In genomic region chr1:162092899-162093659, GRCm38 (mm10) we compare ENCODE assay signal across 11 mouse cellular contexts.
DNase-seq lines count a peak whose midpoint lies in the region; ATAC-seq and TF ChIP-seq lines count a peak whose summit lies in the region.
"Had no signal": no experiment of that assay in that cellular context is flagged by ENCODE, and none has a peak within 500 bp of the region (broad histone marks: within the 10 kb centered on the region; RNA-seq: fewer than 3 reads in every experiment).

No protein-coding gene starts in this region.

- H3K36me3 ChIP-seq in liver, postnatal 0 days (replicated peaks; ENCODE audit: insufficient read depth, low read length): no peaks in the 10 kb centered on the region
- H3K36me3 ChIP-seq in liver, embryonic 11.5 days (ENCODE audit: control insufficient read depth, insufficient read depth, low read length): no peaks in the 10 kb centered on the region
- no peaks in the 10 kb centered on the region for H3K36me3 ChIP-seq in heart, embryonic 14.5 days (ENCODE audit: control insufficient read depth, insufficient read depth, low read length)
- H3K36me3 ChIP-seq in stomach, embryonic 15.5 days: no peaks in the 10 kb centered on the region
- no peaks in the 10 kb centered on the region for H3K36me3 ChIP-seq in forebrain, embryonic 10.5 days (replicated peaks)
- no peaks in the 10 kb centered on the region for H3K36me3 ChIP-seq in hindbrain, embryonic 13.5 days
- H3K36me3 ChIP-seq: neural tube, embryonic 12.5 days had no signal

- no peak overlapping the region for H3K4me3 ChIP-seq in liver, postnatal 0 days (ENCODE audit: low read depth, low read length)
- no peak overlapping the region for H3K4me3 ChIP-seq in liver, embryonic 11.5 days (ENCODE audit: low read depth, low read length)
- H3K4me3 ChIP-seq in heart, embryonic 14.5 days (ENCODE audit: control insufficient read depth in 1 of 2, insufficient read depth in 1 of 2, low read depth in 1 of 2, low read length in 2 of 2): no peak overlapping the region
- H3K4me3 ChIP-seq in stomach, embryonic 15.5 days (replicated peaks): no peak overlapping the region
- H3K4me3 ChIP-seq in forebrain, embryonic 10.5 days: no peak overlapping the region
- no peak overlapping the region for H3K4me3 ChIP-seq in hindbrain, embryonic 13.5 days
- H3K4me3 ChIP-seq: forebrain, embryonic 13.5 days; neural tube, embryonic 12.5 days had no signal

- no peak for TF ChIP-seq CTCF in liver, postnatal 0 days (IDR thresholded peaks at IDR 0.05; ENCODE audit: low read depth)

- H3K4me2 ChIP-seq in liver, postnatal 0 days (ENCODE audit: low read depth, low read length): no peak overlapping the region
- H3K4me2 ChIP-seq in liver, embryonic 11.5 days: no peak overlapping the region
- H3K4me2 ChIP-seq in heart, embryonic 14.5 days (ENCODE audit: low read length): no peak overlapping the region
- H3K4me2 ChIP-seq in stomach, embryonic 15.5 days: no peak overlapping the region
- H3K4me2 ChIP-seq in hindbrain, embryonic 13.5 days: no peak overlapping the region
- H3K4me2 ChIP-seq: forebrain, embryonic 13.5 days; neural tube, embryonic 12.5 days had no signal

- DNase-seq in gastrocnemius, postnatal 25 days: peak; percentile 18
- no peak for DNase-seq in gastrocnemius, postnatal 36 days
- DNase-seq in liver, postnatal 0 days: no peak
- DNase-seq in liver, embryonic 11.5 days (ENCODE audit: low spot score): no peak
- no peak for DNase-seq in forebrain, embryonic 10.5 days (ENCODE audit: extremely low spot score, low spot score)
- DNase-seq: right cerebral cortex, adult 18-20 months had no signal

- H3K27ac ChIP-seq in liver, postnatal 0 days (ENCODE audit: low read depth): no peak overlapping the region
- H3K27ac ChIP-seq in liver, embryonic 11.5 days (ENCODE audit: low read depth, low read length): no peak overlapping the region; the same call in 1 of the 2 replicates
- H3K27ac ChIP-seq in heart, embryonic 14.5 days (replicated peaks in 1 of 2; ENCODE audit: control insufficient read depth in 1 of 2, insufficient read depth in 1 of 2, low read depth in 2 of 2, low read length in 2 of 2): 0 out of 4 replicates have a peak overlapping the region, but pooled peaks have one; percentile 19 to 20
- peak overlapping the region; percentile 10; the same call in 1 of the 2 replicates for H3K27ac ChIP-seq in stomach, embryonic 15.5 days
- no peak overlapping the region for H3K27ac ChIP-seq in forebrain, embryonic 10.5 days
- no peak overlapping the region for H3K27ac ChIP-seq in hindbrain, embryonic 13.5 days
- H3K27ac ChIP-seq: forebrain, embryonic 13.5 days; neural tube, embryonic 12.5 days had no signal

- TF ChIP-seq EP300 in liver, postnatal 0 days (IDR thresholded peaks at IDR 0.05; ENCODE audit: low read depth): no peak

- no peaks in the 10 kb centered on the region for H3K4me1 ChIP-seq in liver, postnatal 0 days (ENCODE audit: insufficient read depth)
- H3K4me1 ChIP-seq in liver, embryonic 11.5 days (replicated peaks; ENCODE audit: control insufficient read depth, insufficient read depth, low read length): no peaks in the 10 kb centered on the region
- H3K4me1 ChIP-seq in heart, embryonic 14.5 days (ENCODE audit: control insufficient read depth in 2 of 2, insufficient read depth in 2 of 2, low read length in 2 of 2): peaks cover 2 to 3% of the 10 kb centered on the region in 2 experiments; a peak in 2 of 4 replicates
- no peaks in the 10 kb centered on the region for H3K4me1 ChIP-seq in stomach, embryonic 15.5 days
- no peaks in the 10 kb centered on the region for H3K4me1 ChIP-seq in forebrain, embryonic 10.5 days
- H3K4me1 ChIP-seq in hindbrain, embryonic 13.5 days (replicated peaks): no peaks in the 10 kb centered on the region
- H3K4me1 ChIP-seq: forebrain, embryonic 13.5 days; neural tube, embryonic 12.5 days had no signal

- no peak overlapping the region for H3K9ac ChIP-seq in liver, postnatal 0 days (replicated peaks)
- H3K9ac ChIP-seq in liver, embryonic 11.5 days (ENCODE audit: low read depth, low read length): no peak overlapping the region
- H3K9ac ChIP-seq in heart, embryonic 14.5 days (ENCODE audit: low read length): no peak overlapping the region
- H3K9ac ChIP-seq in stomach, embryonic 15.5 days: no peak overlapping the region
- no peak overlapping the region for H3K9ac ChIP-seq in hindbrain, embryonic 13.5 days
- H3K9ac ChIP-seq: forebrain, embryonic 13.5 days; neural tube, embryonic 12.5 days had no signal

- WGBS in liver, postnatal 0 days (ENCODE audit: insufficient replicate concordance): 65% methylated on average over 3 of the region's 3 CpGs
- WGBS in liver, embryonic 11.5 days: 85% methylated on average over 3 of the region's 3 CpGs
- 78% methylated on average over 3 of the region's 3 CpGs for WGBS in heart, embryonic 14.5 days
- 63% methylated on average over 3 of the region's 3 CpGs for WGBS in stomach, embryonic 15.5 days
- 89% methylated on average over 3 of the region's 3 CpGs for WGBS in forebrain, embryonic 10.5 days
- 82% methylated on average over 3 of the region's 3 CpGs for WGBS in hindbrain, embryonic 13.5 days

- no peaks in the 10 kb centered on the region for H3K9me3 ChIP-seq in liver, postnatal 0 days (ENCODE audit: low read length)
- H3K9me3 ChIP-seq in liver, embryonic 11.5 days (ENCODE audit: control insufficient read depth, low read length): no peaks in the 10 kb centered on the region
- peaks cover 3% of the 10 kb centered on the region; the same call in 1 of the 2 replicates for H3K9me3 ChIP-seq in heart, embryonic 14.5 days (ENCODE audit: control insufficient read depth, low read length)
- H3K9me3 ChIP-seq in stomach, embryonic 15.5 days: no peaks in the 10 kb centered on the region
- H3K9me3 ChIP-seq in forebrain, embryonic 10.5 days: no peaks in the 10 kb centered on the region
- H3K9me3 ChIP-seq in hindbrain, embryonic 13.5 days: no peaks in the 10 kb centered on the region
- H3K9me3 ChIP-seq: forebrain, embryonic 13.5 days; neural tube, embryonic 12.5 days had no signal

- no peaks in the 10 kb centered on the region for H3K27me3 ChIP-seq in liver, postnatal 0 days (ENCODE audit: insufficient read depth, low read length)
- H3K27me3 ChIP-seq in liver, embryonic 11.5 days (replicated peaks; ENCODE audit: control insufficient read depth, insufficient read depth, low read length): no peaks in the 10 kb centered on the region
- no peaks in the 10 kb centered on the region for H3K27me3 ChIP-seq in heart, embryonic 14.5 days (ENCODE audit: control insufficient read depth, insufficient read depth, low read length)
- H3K27me3 ChIP-seq in stomach, embryonic 15.5 days (replicated peaks): no peaks in the 10 kb centered on the region
- H3K27me3 ChIP-seq in forebrain, embryonic 10.5 days (ENCODE audit: poor library complexity, severe bottlenecking): no peaks in the 10 kb centered on the region
- no peaks in the 10 kb centered on the region for H3K27me3 ChIP-seq in hindbrain, embryonic 13.5 days
- H3K27me3 ChIP-seq: forebrain, embryonic 13.5 days; neural tube, embryonic 12.5 days had no signal

- intact Hi-C loops in gastrocnemius, postnatal 36 days (cut with DNase I): no loop called here

- peak; percentile 53; the same call in 1 of the 2 replicates for ATAC-seq in liver, postnatal 0 days
- ATAC-seq in liver, embryonic 11.5 days (replicated peaks; ENCODE audit: low FRiP score): no peak
- ATAC-seq in heart, embryonic 14.5 days (ENCODE audit: insufficient number of reproducible peaks, insufficient read depth, low FRiP score, low read depth): no peak
- ATAC-seq in stomach, embryonic 15.5 days (ENCODE audit: insufficient read depth, low FRiP score, low read depth): no peak
- no peak for ATAC-seq in hindbrain, embryonic 13.5 days (ENCODE audit: low FRiP score)
- ATAC-seq: forebrain, embryonic 13.5 days had no signal

Comparison
In these comparisons a context has a peak if more than half of its experiments do, and no peak if none do; other contexts are left out.
1. H3K27ac ChIP-seq: peak in heart, embryonic 14.5 days (2 of 2) and stomach, embryonic 15.5 days (single experiment); none in liver, postnatal 0 days (single experiment), liver, embryonic 11.5 days (single experiment), forebrain, embryonic 10.5 days (single experiment) and hindbrain, embryonic 13.5 days (single experiment).